10 mouse cellular contexts compared by ENCODE assay signal in genomic region chr12:36207800-36208148, GRCm38 (mm10). TPM values are rescaled to one million over a fixed set of nuclear protein-coding genes. Genes with fewer than 3 reads are reported as not detected.
A peak's percentile ranks its signal among the peaks of the same experiment; 100 is the strongest.
DNase-seq lines count a peak whose midpoint lies in the region; ATAC-seq and TF ChIP-seq lines count a peak whose summit lies in the region.
"Had no signal": no experiment of that assay in that cellular context is flagged by ENCODE, and none has a peak within 500 bp of the region (broad histone marks: within the 10 kb centered on the region; RNA-seq: fewer than 3 reads in every experiment).

No protein-coding gene starts in this region.

- no peaks in the 10 kb centered on the region for H3K9me3 ChIP-seq in heart, postnatal 0 days (replicated peaks; ENCODE audit: control insufficient read depth, low read length)
- H3K9me3 ChIP-seq in forebrain, embryonic 12.5 days, result no peaks in the 10 kb centered on the region
- no peaks in the 10 kb centered on the region for H3K9me3 ChIP-seq in hindbrain, embryonic 14.5 days (ENCODE audit: control insufficient read depth, low read length)
- no peaks in the 10 kb centered on the region for H3K9me3 ChIP-seq in midbrain, embryonic 16.5 days (replicated peaks; ENCODE audit: control insufficient read depth, low read length, poor library complexity, severe bottlenecking)

- no peak for DNase-seq in heart, postnatal 0 days (ENCODE audit: low spot score)
- DNase-seq in heart, adult 8-10 months (ENCODE audit: low spot score), result no peak
- no peak for DNase-seq in hindbrain, embryonic 14.5 days (ENCODE audit: low spot score)
- no peak for DNase-seq in testis, postnatal 14 days (ENCODE audit: low spot score)
- DNase-seq: lung, adult 2 months had no signal

- 74% methylated on average over 7 of the region's 7 CpGs for WGBS in heart, postnatal 0 days
- WGBS in forebrain, embryonic 12.5 days, result 78% methylated on average over 7 of the region's 7 CpGs
- 50% methylated on average over 7 of the region's 7 CpGs for WGBS in hindbrain, embryonic 14.5 days
- 48% methylated on average over 7 of the region's 7 CpGs for WGBS in midbrain, embryonic 16.5 days

- no peak for TF ChIP-seq EP300 in heart, postnatal 0 days (IDR thresholded peaks at IDR 0.05; ENCODE audit: low read depth)

- ATAC-seq in heart, postnatal 0 days (ENCODE audit: insufficient read depth, low read depth), result no peak
- no peak; the same call in 1 of the 2 replicates for ATAC-seq in forebrain, embryonic 12.5 days (ENCODE audit: low FRiP score)
- no peak for ATAC-seq in hindbrain, embryonic 14.5 days (ENCODE audit: low FRiP score)
- peak; percentile 25; the same call in 1 of the 2 replicates for ATAC-seq in midbrain, embryonic 16.5 days
- no peak for ATAC-seq in inflammation-experienced regulatory T-cells, adult 6 months
- no peak for ATAC-seq in erythroid progenitor cell, adult 5-6 weeks (replicated peaks; ENCODE audit: low FRiP score, poor library complexity, severe bottlenecking)

- H3K27ac ChIP-seq in heart, postnatal 0 days (ENCODE audit: low read depth), result no peak overlapping the region
- H3K27ac ChIP-seq in forebrain, embryonic 12.5 days, result 0 out of 2 replicates have a peak overlapping the region, but pooled peaks have one; percentile 8
- H3K27ac ChIP-seq in hindbrain, embryonic 14.5 days, result peak overlapping the region; percentile 29; the same call in 1 of the 2 replicates
- H3K27ac ChIP-seq in midbrain, embryonic 16.5 days (ENCODE audit: low read length), result peak overlapping the region; percentile 50

- H3K36me3 ChIP-seq in heart, postnatal 0 days (replicated peaks; ENCODE audit: control insufficient read depth, insufficient read depth, low read length), result no peaks in the 10 kb centered on the region
- no peaks in the 10 kb centered on the region for H3K36me3 ChIP-seq in forebrain, embryonic 12.5 days (replicated peaks)
- H3K36me3 ChIP-seq in hindbrain, embryonic 14.5 days (replicated peaks; ENCODE audit: control insufficient read depth, insufficient read depth), result no peaks in the 10 kb centered on the region
- no peaks in the 10 kb centered on the region for H3K36me3 ChIP-seq in midbrain, embryonic 16.5 days (ENCODE audit: control insufficient read depth, insufficient read depth, low read length)

- no peak overlapping the region for H3K9ac ChIP-seq in heart, postnatal 0 days (replicated peaks; ENCODE audit: low read depth, low read length)
- H3K9ac ChIP-seq in forebrain, embryonic 12.5 days, result no peak overlapping the region
- no peak overlapping the region for H3K9ac ChIP-seq in hindbrain, embryonic 14.5 days
- H3K9ac ChIP-seq in midbrain, embryonic 16.5 days (ENCODE audit: low read depth, low read length), result no peak overlapping the region

- H3K4me1 ChIP-seq in heart, postnatal 0 days (ENCODE audit: control insufficient read depth, insufficient read depth), result no peaks in the 10 kb centered on the region
- peaks cover 11% of the 10 kb centered on the region for H3K4me1 ChIP-seq in forebrain, embryonic 12.5 days
- H3K4me1 ChIP-seq in hindbrain, embryonic 14.5 days (replicated peaks; ENCODE audit: control insufficient read depth, insufficient read depth, low read length), result peaks cover 10% of the 10 kb centered on the region; the same call in 1 of the 2 replicates
- H3K4me1 ChIP-seq in midbrain, embryonic 16.5 days (ENCODE audit: control insufficient read depth, insufficient read depth, low read length), result peaks cover 15% of the 10 kb centered on the region

- H3K27me3 ChIP-seq in heart, postnatal 0 days (ENCODE audit: control insufficient read depth, insufficient read depth, low read length), result no peaks in the 10 kb centered on the region
- no peaks in the 10 kb centered on the region for H3K27me3 ChIP-seq in forebrain, embryonic 12.5 days
- no peaks in the 10 kb centered on the region for H3K27me3 ChIP-seq in hindbrain, embryonic 14.5 days (ENCODE audit: control insufficient read depth, insufficient read depth, low read length)
- no peaks in the 10 kb centered on the region for H3K27me3 ChIP-seq in midbrain, embryonic 16.5 days (ENCODE audit: control insufficient read depth, insufficient read depth, low read depth, low read length)

- no peak overlapping the region for H3K4me3 ChIP-seq in heart, postnatal 0 days (ENCODE audit: low read depth, low read length)
- no peak overlapping the region for H3K4me3 ChIP-seq in forebrain, embryonic 12.5 days (replicated peaks)
- H3K4me3 ChIP-seq in hindbrain, embryonic 14.5 days (replicated peaks; ENCODE audit: low read length), result no peak overlapping the region
- peak overlapping the region; percentile 22 for H3K4me3 ChIP-seq in midbrain, embryonic 16.5 days (ENCODE audit: low read depth, low read length)

- TF ChIP-seq CTCF in heart, postnatal 0 days (IDR thresholded peaks at IDR 0.05; ENCODE audit: low read depth), result no peak

- H3K4me2 ChIP-seq in heart, postnatal 0 days (ENCODE audit: low read depth, low read length), result peak overlapping the region; percentile 36; the same call in 1 of the 2 replicates
- H3K4me2 ChIP-seq in forebrain, embryonic 12.5 days, result peak overlapping the region; percentile 21; the same call in 1 of the 2 replicates
- H3K4me2 ChIP-seq in hindbrain, embryonic 14.5 days (replicated peaks), result peak overlapping the region; percentile 34
- H3K4me2 ChIP-seq in midbrain, embryonic 16.5 days (ENCODE audit: low read length), result peak overlapping the region; percentile 48

RNA-seq across cellular contexts. Expression of gene Lrrc72, which starts 45.4 kb away (rescaled TPM):
- not detected in 2 replicates for total RNA-seq in heart, postnatal 0 days (2014; rRNA removed; ENCODE audit: low replicate concordance)
- polyA plus RNA-seq in heart, postnatal 0 days (2015; fragmentation: Nextera tagmentation; extraction: Ambion mirVana), result not detected in 2 replicates
- not detected for total RNA-seq in heart, adult 8-10 months (2022)
- not detected in 2 replicates for polyA plus RNA-seq in forebrain, embryonic 12.5 days (2016; fragmentation: Nextera tagmentation; extraction: Ambion mirVana)
- polyA plus RNA-seq in hindbrain, embryonic 14.5 days (2014; fragmentation: Nextera tagmentation; extraction: Ambion mirVana), result not detected in 2 replicates
- polyA plus RNA-seq in midbrain, embryonic 16.5 days (2015; fragmentation: Nextera tagmentation; extraction: Ambion mirVana), result 0.26 TPM in 1 of 2 replicates, not detected in the other
- polyA plus RNA-seq in inflammation-experienced regulatory T-cells, adult 6 months (2017; shearing (Covaris generic)), result under 1 TPM in 1 of 3 experiments, not detected in 2; 0.54 TPM
- total RNA-seq in erythroid progenitor cell, adult 5-6 weeks (2015; ENCODE audit: low replicate concordance), result not detected in 2 replicates
- total RNA-seq in erythroid progenitor cell, adult 5-6 weeks (2017; ENCODE audit: low replicate concordance), result not detected in 2 replicates
- total RNA-seq: layer of hippocampus, postnatal 10 days had no signal
- polyA plus RNA-seq: lung, adult 2 months had no signal

RNA-seq across cellular contexts. Expression of gene Bzw2, which starts 49.9 kb away (rescaled TPM):
- 147 and 151 TPM in 2 replicates for total RNA-seq in heart, postnatal 0 days (2014; rRNA removed; ENCODE audit: low replicate concordance)
- 189 and 203 TPM in 2 replicates for polyA plus RNA-seq in heart, postnatal 0 days (2015; fragmentation: Nextera tagmentation; extraction: Ambion mirVana)
- total RNA-seq in heart, adult 8-10 months (2022), result 100 to 1,000 TPM; 179 to 216 (median 198) TPM
- polyA plus RNA-seq in forebrain, embryonic 12.5 days (2016; fragmentation: Nextera tagmentation; extraction: Ambion mirVana), result 309 and 332 TPM in 2 replicates
- 400 and 402 TPM in 2 replicates for polyA plus RNA-seq in hindbrain, embryonic 14.5 days (2014; fragmentation: Nextera tagmentation; extraction: Ambion mirVana)
- 402 and 433 TPM in 2 replicates for polyA plus RNA-seq in midbrain, embryonic 16.5 days (2015; fragmentation: Nextera tagmentation; extraction: Ambion mirVana)
- 100 to 1,000 TPM; 133 to 204 (median 162) TPM for polyA plus RNA-seq in inflammation-experienced regulatory T-cells, adult 6 months (2017; shearing (Covaris generic))
- 18.4 and 28.1 TPM in 2 replicates for total RNA-seq in erythroid progenitor cell, adult 5-6 weeks (2015; ENCODE audit: low replicate concordance)
- 9.6 and 13.4 TPM in 2 replicates for total RNA-seq in erythroid progenitor cell, adult 5-6 weeks (2017; ENCODE audit: low replicate concordance)

RNA-seq across cellular contexts. Expression of gene Ankmy2, which starts 50.9 kb away (rescaled TPM):
- 8.9 and 9.9 TPM in 2 replicates for total RNA-seq in heart, postnatal 0 days (2014; rRNA removed; ENCODE audit: low replicate concordance)
- polyA plus RNA-seq in heart, postnatal 0 days (2015; fragmentation: Nextera tagmentation; extraction: Ambion mirVana), result 23.1 and 24.8 TPM in 2 replicates
- total RNA-seq in heart, adult 8-10 months (2022), result 10 to 100 TPM; 11.7 to 17.0 (median 14.3) TPM
- 32.1 and 34.2 TPM in 2 replicates for polyA plus RNA-seq in forebrain, embryonic 12.5 days (2016; fragmentation: Nextera tagmentation; extraction: Ambion mirVana)
- polyA plus RNA-seq in hindbrain, embryonic 14.5 days (2014; fragmentation: Nextera tagmentation; extraction: Ambion mirVana), result 78.7 and 88.0 TPM in 2 replicates
- polyA plus RNA-seq in midbrain, embryonic 16.5 days (2015; fragmentation: Nextera tagmentation; extraction: Ambion mirVana), result 82.2 and 83.7 TPM in 2 replicates
- 10 to 100 TPM; 37.6 to 51.3 (median 47.3) TPM for polyA plus RNA-seq in inflammation-experienced regulatory T-cells, adult 6 months (2017; shearing (Covaris generic))
- total RNA-seq in erythroid progenitor cell, adult 5-6 weeks (2015; ENCODE audit: low replicate concordance), result 3.6 and 7.5 TPM in 2 replicates
- total RNA-seq in erythroid progenitor cell, adult 5-6 weeks (2017; ENCODE audit: low replicate concordance), result 3.2 and 10.0 TPM in 2 replicates
